Mouse (Mus musculus) limb, embryonic 11.5 days (tissue): ENCODE measurements around the gene Slc25a33. TPM values are rescaled to one million over a fixed set of nuclear protein-coding genes. Genes with fewer than 3 reads are reported as not detected.
"Not testable (repeated sequence)": the region's sequence is repeated elsewhere in the genome, so short reads cannot be mapped to it uniquely, and the experiment has no call there.

Experiments
- ATAC-seq: fragments of 200-750 bp; cut with Nextera tagmentation; 2 replicates; pipeline ENCODE4 v1.8.0; 2017; ENCODE audit warnings: low read depth; ENCODE audit not compliant: insufficient number of reproducible peaks, low FRiP score, low TSS enrichment
- DNase-seq: peaks from one replicate; pipeline ENCODE4 v3.0.0-alpha.2; 2015; ENCODE audit warnings: low spot score
- H3K27ac ChIP-seq: fragments of 300-500 bp; sonication (generic); replicated peaks from 2 replicates; pipeline ENCODE4 v1.5.1; 2014; ENCODE audit warnings: low read depth, mild to moderate bottlenecking, low read length
- H3K27me3 ChIP-seq: fragments of 300-500 bp; sonication (generic); 2 replicates; pipeline ENCODE4 v1.6.1; 2014; ENCODE audit warnings: mild to moderate bottlenecking, low read length, mixed read lengths; ENCODE audit not compliant: control insufficient read depth, insufficient read depth
- H3K36me3 ChIP-seq: fragments of 300-500 bp; sonication (generic); 2 replicates; pipeline ENCODE4 v1.6.1; 2014; ENCODE audit warnings: mild to moderate bottlenecking, low read length, moderate library complexity, mixed read lengths; ENCODE audit not compliant: control insufficient read depth, insufficient read depth
- H3K4me1 ChIP-seq: fragments of 300-500 bp; sonication (generic); 2 replicates; pipeline ENCODE4 v1.6.1; 2014; ENCODE audit warnings: low read length, mixed read lengths; ENCODE audit not compliant: control insufficient read depth, insufficient read depth
- H3K4me2 ChIP-seq: fragments of 300-500 bp; sonication (generic); 2 replicates; pipeline ENCODE4 v1.6.1; 2014; ENCODE audit warnings: low read depth, mild to moderate bottlenecking, moderate library complexity; ENCODE audit not compliant: severe bottlenecking
- H3K4me3 ChIP-seq: fragments of 300-500 bp; sonication (generic); 2 replicates; pipeline ENCODE4 v1.5.1; 2014; ENCODE audit warnings: low read depth, low read length
- H3K9ac ChIP-seq: fragments of 300-500 bp; sonication (generic); 2 replicates; pipeline ENCODE4 v1.6.1; 2014; ENCODE audit warnings: mild to moderate bottlenecking, low read length
- H3K9me3 ChIP-seq: fragments of 300-500 bp; sonication (generic); 2 replicates; pipeline ENCODE4 v1.6.1; 2016; ENCODE audit warnings: low read length; ENCODE audit not compliant: control insufficient read depth
- WGBS: fragments of 180-500 bp; shearing (Covaris S2); extraction: QIAGEN DNeasy Blood & Tissue Kit; methylation state at CpG from one replicate; pipeline ENCODE4 v1.1.7; 2014; 5-methylcytosine and 5-hydroxymethylcytosine counted together
- polyA plus RNA-seq: library from polyadenylated mRNA; unstranded; fragments of >200 nt; fragmentation: Nextera tagmentation; extraction: Ambion mirVana; gene quantifications from 2 replicates; pipeline ENCODE4 v1.2.1, GENCODE M21; 2014

Slc25a33 gene
- polyA plus RNA-seq, 1 experiment from 2014 or later, result 28.9 TPM

- H3K9me3 ChIP-seq, H3K9ac ChIP-seq, ATAC-seq, H3K4me3 ChIP-seq, DNase-seq, H3K27me3 ChIP-seq, H3K27ac ChIP-seq, H3K36me3 ChIP-seq, H3K4me2 ChIP-seq: not testable (repeated sequence)
- H3K4me1 ChIP-seq, result peaks cover 18% of the 10 kb centered on the region
Measured at GRCm38 (mm10) chr4:149810372-149810771, 36.3 kb upstream of the Slc25a33 start.

GRCm38 (mm10) chr4:149808584-149809227 lies 34.6 kb upstream of the Slc25a33 start:
- Histone ChIP-seq H3K9ac (no peak overlapping the region; the same call in 1 of the 2 replicates), H3K36me3 (no peaks in the 10 kb centered on the region), H3K4me3 (no peak overlapping the region), H3K9me3 (no peaks in the 10 kb centered on the region), H3K27me3 (0 out of 2 replicates have a peak, but pooled peaks cover 2% of the 10 kb centered on the region), H3K27ac (no peak overlapping the region), H3K4me1 (peaks cover 15% of the 10 kb centered on the region), H3K4me2 (no peak overlapping the region)
- ATAC-seq (no peak), DNase-seq (no peak)
- WGBS, result 28% methylated on average over 11 of the region's 11 CpGs

GRCm38 (mm10) chr4:149808060-149808567 lies 34.0 kb upstream of the Slc25a33 start:
- Histone ChIP-seq H3K4me3 (no peak overlapping the region), H3K4me2 (no peak overlapping the region), H3K9me3 (no peaks in the 10 kb centered on the region), H3K36me3 (no peaks in the 10 kb centered on the region), H3K9ac (no peak overlapping the region; the same call in 1 of the 2 replicates), H3K4me1 (peaks cover 12% of the 10 kb centered on the region), H3K27ac (no peak overlapping the region), H3K27me3 (0 out of 2 replicates have a peak, but pooled peaks cover 2% of the 10 kb centered on the region)
- DNase-seq, result peak; percentile 45
- 21% methylated on average over 14 of the region's 14 CpGs for WGBS
- no peak for ATAC-seq

- no peak overlapping the region for H3K9ac ChIP-seq
- 0 out of 2 replicates have a peak, but pooled peaks cover 2% of the 10 kb centered on the region for H3K27me3 ChIP-seq
- no peak overlapping the region for H3K4me3 ChIP-seq
- DNase-seq (peak; percentile 99), ATAC-seq (peak; percentile 58; the same call in 1 of the 2 replicates)
- H3K36me3 ChIP-seq, result no peaks in the 10 kb centered on the region
- H3K27ac ChIP-seq, result no peak overlapping the region
- WGBS, result 55% methylated on average over 19 of the region's 19 CpGs
- H3K9me3 ChIP-seq, result no peaks in the 10 kb centered on the region
- peaks cover 12% of the 10 kb centered on the region for H3K4me1 ChIP-seq
- no peak overlapping the region for H3K4me2 ChIP-seq
Measured at GRCm38 (mm10) chr4:149806699-149807381, 32.8 kb upstream of the Slc25a33 start.

GRCm38 (mm10) chr4:149802269-149802668 lies 28.2 kb upstream of the Slc25a33 start:
- no peak overlapping the region for H3K27ac ChIP-seq
- no peaks in the 10 kb centered on the region for H3K36me3 ChIP-seq
- H3K4me1 ChIP-seq, result peaks cover 3% of the 10 kb centered on the region; the same call in 1 of the 2 replicates
- no peak overlapping the region for H3K9ac ChIP-seq
- H3K4me3 ChIP-seq, result no peak overlapping the region
- ATAC-seq, result no peak
- no peak for DNase-seq
- no peaks in the 10 kb centered on the region for H3K9me3 ChIP-seq
- H3K4me2 ChIP-seq, result no peak overlapping the region
- no peaks in the 10 kb centered on the region for H3K27me3 ChIP-seq
- 58% methylated on average over 9 of the region's 9 CpGs for whole genome bisulfite sequencing

- DNase-seq (no peak), ATAC-seq (no peak)
- peaks cover 3% of the 10 kb centered on the region; the same call in 1 of the 2 replicates for H3K4me1 ChIP-seq
- WGBS, result 66% methylated on average over 2 of the region's 2 CpGs
- no peak overlapping the region for H3K9ac ChIP-seq
- H3K36me3 ChIP-seq, result no peaks in the 10 kb centered on the region
- H3K27me3 ChIP-seq, result no peaks in the 10 kb centered on the region
- no peaks in the 10 kb centered on the region for H3K9me3 ChIP-seq
- H3K27ac ChIP-seq, result no peak overlapping the region
- H3K4me2 ChIP-seq, result no peak overlapping the region
- no peak overlapping the region for H3K4me3 ChIP-seq
Measured at GRCm38 (mm10) chr4:149800576-149800975, 26.5 kb upstream of the Slc25a33 start.

- Histone ChIP-seq H3K27me3 (no peaks in the 10 kb centered on the region), H3K4me2 (no peak overlapping the region), H3K27ac (no peak overlapping the region), H3K9me3 (no peaks in the 10 kb centered on the region), H3K9ac (no peak overlapping the region), H3K4me3 (no peak overlapping the region), H3K36me3 (no peaks in the 10 kb centered on the region), H3K4me1 (peaks cover 3% of the 10 kb centered on the region; the same call in 1 of the 2 replicates)
- DNase-seq (no peak), ATAC-seq (no peak)
- 92% methylated on average over 6 of the region's 6 CpGs for WGBS
Measured at GRCm38 (mm10) chr4:149800172-149800464, 26.0 kb upstream of the Slc25a33 start.

GRCm38 (mm10) chr4:149799346-149800171 lies 25.5 kb upstream of the Slc25a33 start:
- Histone ChIP-seq H3K9me3 (no peaks in the 10 kb centered on the region), H3K36me3 (no peaks in the 10 kb centered on the region), H3K9ac (no peak overlapping the region), H3K4me1 (peaks cover 3% of the 10 kb centered on the region; the same call in 1 of the 2 replicates), H3K27me3 (no peaks in the 10 kb centered on the region), H3K27ac (no peak overlapping the region), H3K4me2 (no peak overlapping the region), H3K4me3 (no peak overlapping the region)
- ATAC-seq (no peak), DNase-seq (no peak)
- WGBS, result 91% methylated on average over 16 of the region's 16 CpGs
